Mouse (Mus musculus): ENCODE data around the gene Scarf1.

- TF ChIP-seq CHD2 (IDR thresholded peaks at IDR 0.05; ENCODE audit: low read length) (no peak), MXI1 (IDR thresholded peaks at IDR 0.05; ENCODE audit: low read depth, low read length) (no peak), CTCF (conservative IDR thresholded peaks at IDR 0.05 in 1 of 2, IDR thresholded peaks at IDR 0.05 in 1 of 2; ENCODE audit: low read depth in 2 of 2, low read length in 2 of 2) (no peak), SMC3 (IDR thresholded peaks at IDR 0.05; ENCODE audit: low read depth, low read length) (no peak), MAZ (IDR thresholded peaks at IDR 0.05; ENCODE audit: low read depth, low read length) (no peak), MEF2A (IDR thresholded peaks at IDR 0.05; ENCODE audit: borderline replicate concordance, low read depth, low read length) (no peak), TCF12 (IDR thresholded peaks at IDR 0.05; ENCODE audit: low read depth, low read length) (no peak), IRF4 (IDR thresholded peaks at IDR 0.05; ENCODE audit: low read depth, low read length) (no peak), POLR2A (IDR thresholded peaks at IDR 0.05; ENCODE audit: low read depth, low read length) (no peak), MYC (IDR thresholded peaks at IDR 0.05; ENCODE audit: low read depth, low read length) (no peak), ETS1 (conservative IDR thresholded peaks at IDR 0.05; ENCODE audit: low read depth, low read length) (no peak), USF1 (IDR thresholded peaks at IDR 0.05; ENCODE audit: low read depth, low read length) (no peak), RCOR1 (conservative IDR thresholded peaks at IDR 0.05; ENCODE audit: low read depth, low read length) (no peak)
These were observed 48.3 kb upstream of the Scarf1 start for GRCm38 (mm10) chr11:75465051-75465450.

All from CH12.LX (cell line).